Mouse (Mus musculus): ENCODE results near the gene Utp6. TPM values are rescaled to one million over a fixed set of nuclear protein-coding genes. Genes with fewer than 3 reads are reported as not detected.

The Utp6 gene
- polyA plus RNA-seq, 1 experiment from 2014 or later, result 53.5 TPM

- WGBS, result 76% methylated on average over 10 of the region's 10 CpGs
- Histone ChIP-seq H3K9me3 (ENCODE audit: control insufficient read depth, low read length) (no peaks in the 10 kb centered on the region), H3K9ac (ENCODE audit: low read length) (no peak overlapping the region), H3K27me3 (replicated peaks; ENCODE audit: control insufficient read depth, insufficient read depth, low read length) (peaks cover 6% of the 10 kb centered on the region), H3K4me2 (ENCODE audit: low read length) (no peak overlapping the region), H3K27ac (ENCODE audit: low read depth) (no peak overlapping the region), H3K36me3 (ENCODE audit: control insufficient read depth, insufficient read depth, low read length) (no peaks in the 10 kb centered on the region), H3K4me1 (replicated peaks; ENCODE audit: control insufficient read depth, insufficient read depth, low read length) (no peaks in the 10 kb centered on the region), H3K4me3 (ENCODE audit: low read depth, low read length) (no peak overlapping the region)
- DNase-seq (ENCODE audit: low spot score) (no peak), ATAC-seq (replicated peaks; ENCODE audit: low FRiP score, low TSS enrichment, low read depth) (no peak)
Observed at GRCm38 (mm10) chr11:79967752-79968151, 5.6 kb upstream of the Utp6 start.

- no peak overlapping the region for H3K4me2 ChIP-seq (ENCODE audit: low read length)
- no peak overlapping the region for H3K4me3 ChIP-seq (ENCODE audit: low read depth, low read length)
- DNase-seq (ENCODE audit: low spot score) (no peak), ATAC-seq (replicated peaks; ENCODE audit: low FRiP score, low TSS enrichment, low read depth) (no peak)
- H3K9me3 ChIP-seq (ENCODE audit: control insufficient read depth, low read length), result no peaks in the 10 kb centered on the region
- H3K9ac ChIP-seq (ENCODE audit: low read length), result no peak overlapping the region
- 61% methylated on average over 8 of the region's 8 CpGs for WGBS
- no peak overlapping the region for H3K27ac ChIP-seq (ENCODE audit: low read depth)
- H3K27me3 ChIP-seq (replicated peaks; ENCODE audit: control insufficient read depth, insufficient read depth, low read length), result no peaks in the 10 kb centered on the region
- peaks cover 5% of the 10 kb centered on the region; the same call in 1 of the 2 replicates for H3K4me1 ChIP-seq (replicated peaks; ENCODE audit: control insufficient read depth, insufficient read depth, low read length)
- no peaks in the 10 kb centered on the region for H3K36me3 ChIP-seq (ENCODE audit: control insufficient read depth, insufficient read depth, low read length)
Observed at GRCm38 (mm10) chr11:79965896-79966295, 3.7 kb upstream of the Utp6 start.

GRCm38 (mm10) chr11:79963212-79963974 is 1.2 kb upstream of the Utp6 start:
- H3K9ac ChIP-seq (ENCODE audit: low read length), result no peak overlapping the region
- ATAC-seq (replicated peaks; ENCODE audit: low FRiP score, low TSS enrichment, low read depth), result no peak

GRCm38 (mm10) chr11:79962877-79963183 is 640 bp upstream of the Utp6 start:
- WGBS, result 5% methylated on average over 9 of the region's 9 CpGs
- H3K4me3 ChIP-seq (ENCODE audit: low read depth, low read length), result peak overlapping the region; percentile 92
- peaks cover 23% of the 10 kb centered on the region for H3K36me3 ChIP-seq (ENCODE audit: control insufficient read depth, insufficient read depth, low read length)
- peak overlapping the region; percentile 61 for H3K4me2 ChIP-seq (ENCODE audit: low read length)
- H3K4me1 ChIP-seq (replicated peaks; ENCODE audit: control insufficient read depth, insufficient read depth, low read length), result peaks cover 7% of the 10 kb centered on the region; the same call in 1 of the 2 replicates
- H3K9ac ChIP-seq (ENCODE audit: low read length), result peak overlapping the region; percentile 38
- no peaks in the 10 kb centered on the region for H3K9me3 ChIP-seq (ENCODE audit: control insufficient read depth, low read length)
- no peak overlapping the region for H3K27ac ChIP-seq (ENCODE audit: low read depth)
- ATAC-seq (replicated peaks; ENCODE audit: low FRiP score, low TSS enrichment, low read depth) (peak; percentile 47; the same call in 1 of the 2 replicates), DNase-seq (ENCODE audit: low spot score) (no peak)
- H3K27me3 ChIP-seq (replicated peaks; ENCODE audit: control insufficient read depth, insufficient read depth, low read length), result no peaks in the 10 kb centered on the region

More at GRCm38 (mm10) chr11:79963212-79963974, 1.2 kb upstream of the Utp6 start:
- Histone ChIP-seq H3K27me3 (replicated peaks; ENCODE audit: control insufficient read depth, insufficient read depth, low read length) (no peaks in the 10 kb centered on the region), H3K4me2 (ENCODE audit: low read length) (peak overlapping the region; percentile 61), H3K9me3 (ENCODE audit: control insufficient read depth, low read length) (no peaks in the 10 kb centered on the region), H3K4me3 (ENCODE audit: low read depth, low read length) (peak overlapping the region; percentile 92; the same call in 1 of the 2 replicates), H3K4me1 (replicated peaks; ENCODE audit: control insufficient read depth, insufficient read depth, low read length) (peaks cover 7% of the 10 kb centered on the region; the same call in 1 of the 2 replicates), H3K27ac (ENCODE audit: low read depth) (no peak overlapping the region), H3K36me3 (ENCODE audit: control insufficient read depth, insufficient read depth, low read length) (peaks cover 17% of the 10 kb centered on the region)
- WGBS, result 39% methylated on average over 8 of the region's 8 CpGs
- DNase-seq (ENCODE audit: low spot score), result no peak

GRCm38 (mm10) chr11:79961346-79962124 is 655 bp downstream of the Utp6 start:
- peak overlapping the region; percentile 73 for H3K9ac ChIP-seq (ENCODE audit: low read length)
- ATAC-seq (replicated peaks; ENCODE audit: low FRiP score, low TSS enrichment, low read depth) (peak; percentile 42; the same call in 1 of the 2 replicates), DNase-seq (ENCODE audit: low spot score) (no peak)
- H3K9me3 ChIP-seq (ENCODE audit: control insufficient read depth, low read length), result no peaks in the 10 kb centered on the region
- H3K4me1 ChIP-seq (replicated peaks; ENCODE audit: control insufficient read depth, insufficient read depth, low read length), result peaks cover 7% of the 10 kb centered on the region; the same call in 1 of the 2 replicates
- no peaks in the 10 kb centered on the region for H3K27me3 ChIP-seq (replicated peaks; ENCODE audit: control insufficient read depth, insufficient read depth, low read length)
- peak overlapping the region; percentile 85 for H3K4me2 ChIP-seq (ENCODE audit: low read length)
- WGBS, result 6% methylated on average over 27 of the region's 27 CpGs
- peaks cover 36% of the 10 kb centered on the region for H3K36me3 ChIP-seq (ENCODE audit: control insufficient read depth, insufficient read depth, low read length)
- H3K27ac ChIP-seq (ENCODE audit: low read depth), result peak overlapping the region; percentile 29; the same call in 1 of the 2 replicates
- peak overlapping the region; percentile 92 for H3K4me3 ChIP-seq (ENCODE audit: low read depth, low read length)

GRCm38 (mm10) chr11:79947265-79947664 is 14.9 kb downstream of the Utp6 start:
- Histone ChIP-seq H3K4me1 (replicated peaks; ENCODE audit: control insufficient read depth, insufficient read depth, low read length) (no peaks in the 10 kb centered on the region), H3K9me3 (ENCODE audit: control insufficient read depth, low read length) (no peaks in the 10 kb centered on the region), H3K4me2 (ENCODE audit: low read length) (no peak overlapping the region), H3K36me3 (ENCODE audit: control insufficient read depth, insufficient read depth, low read length) (peaks cover 92% of the 10 kb centered on the region), H3K27me3 (replicated peaks; ENCODE audit: control insufficient read depth, insufficient read depth, low read length) (no peaks in the 10 kb centered on the region), H3K27ac (ENCODE audit: low read depth) (no peak overlapping the region), H3K4me3 (ENCODE audit: low read depth, low read length) (no peak overlapping the region), H3K9ac (ENCODE audit: low read length) (no peak overlapping the region)
- ATAC-seq (replicated peaks; ENCODE audit: low FRiP score, low TSS enrichment, low read depth), result no peak
- no peak for DNase-seq (ENCODE audit: low spot score)
- WGBS, result 95% methylated on average over 3 of the region's 3 CpGs

GRCm38 (mm10) chr11:79943601-79944000 is 18.6 kb downstream of the Utp6 start:
- H3K4me2 ChIP-seq (ENCODE audit: low read length), result no peak overlapping the region
- 73% methylated on average over 7 of the region's 7 CpGs for WGBS
- H3K27me3 ChIP-seq (replicated peaks; ENCODE audit: control insufficient read depth, insufficient read depth, low read length), result no peaks in the 10 kb centered on the region
- no peak overlapping the region for H3K9ac ChIP-seq (ENCODE audit: low read length)
- no peaks in the 10 kb centered on the region for H3K4me1 ChIP-seq (replicated peaks; ENCODE audit: control insufficient read depth, insufficient read depth, low read length)
- no peaks in the 10 kb centered on the region for H3K9me3 ChIP-seq (ENCODE audit: control insufficient read depth, low read length)
- no peak overlapping the region for H3K4me3 ChIP-seq (ENCODE audit: low read depth, low read length)
- H3K36me3 ChIP-seq (ENCODE audit: control insufficient read depth, insufficient read depth, low read length), result peaks cover 93% of the 10 kb centered on the region
- ATAC-seq (replicated peaks; ENCODE audit: low FRiP score, low TSS enrichment, low read depth), result no peak
- H3K27ac ChIP-seq (ENCODE audit: low read depth), result no peak overlapping the region
- DNase-seq (ENCODE audit: low spot score), result no peak

GRCm38 (mm10) chr11:79943136-79943535 is 19.1 kb downstream of the Utp6 start:
- Histone ChIP-seq H3K4me2 (ENCODE audit: low read length) (no peak overlapping the region), H3K27me3 (replicated peaks; ENCODE audit: control insufficient read depth, insufficient read depth, low read length) (no peaks in the 10 kb centered on the region), H3K9me3 (ENCODE audit: control insufficient read depth, low read length) (no peaks in the 10 kb centered on the region), H3K27ac (ENCODE audit: low read depth) (no peak overlapping the region), H3K36me3 (ENCODE audit: control insufficient read depth, insufficient read depth, low read length) (peaks cover 91% of the 10 kb centered on the region), H3K4me1 (replicated peaks; ENCODE audit: control insufficient read depth, insufficient read depth, low read length) (no peaks in the 10 kb centered on the region), H3K4me3 (ENCODE audit: low read depth, low read length) (no peak overlapping the region), H3K9ac (ENCODE audit: low read length) (no peak overlapping the region)
- ATAC-seq (replicated peaks; ENCODE audit: low FRiP score, low TSS enrichment, low read depth) (no peak), DNase-seq (ENCODE audit: low spot score) (no peak)
- WGBS, result 93% methylated on average over 8 of the region's 8 CpGs

Data from intestine, embryonic 14.5 days (tissue).